Mouse (Mus musculus) neural tube, embryonic 14.5 days (tissue): ENCODE data around the gene Depdc5. TPM values are rescaled to one million over a fixed set of nuclear protein-coding genes. Genes with fewer than 3 reads are reported as not detected.
A peak's percentile ranks its signal among the peaks of the same experiment; 100 is the strongest.
"Not testable (repeated sequence)": the region's sequence is repeated elsewhere in the genome, so short reads cannot be mapped to it uniquely, and the experiment has no call there.

Experiments used
- ATAC-seq: fragments of 200-750 bp; cut with Nextera tagmentation; 2 replicates; pipeline ENCODE4 v1.8.0; 2017; ENCODE audit warnings: low read depth, mild to moderate bottlenecking, moderate TSS enrichment, moderate library complexity
- H3K27ac ChIP-seq: fragments of 300-500 bp; sonication (generic); 2 replicates; pipeline ENCODE4 v1.5.1; 2014; ENCODE audit warnings: low read depth, mild to moderate bottlenecking, control low read depth, low read length, moderate library complexity, mixed read lengths
- H3K27me3 ChIP-seq: fragments of 300-500 bp; sonication (generic); 2 replicates; pipeline ENCODE4 v1.6.1; 2014; ENCODE audit warnings: low read length; ENCODE audit not compliant: control insufficient read depth, insufficient read depth
- H3K36me3 ChIP-seq: fragments of 300-500 bp; sonication (generic); 2 replicates; pipeline ENCODE4 v1.6.1; 2014; ENCODE audit warnings: low read length, mixed read lengths; ENCODE audit not compliant: control insufficient read depth, insufficient read depth
- H3K4me1 ChIP-seq: fragments of 300-500 bp; sonication (generic); 2 replicates; pipeline ENCODE4 v1.6.1; 2014; ENCODE audit warnings: low read length; ENCODE audit not compliant: control insufficient read depth, insufficient read depth
- H3K4me2 ChIP-seq: fragments of 300-500 bp; sonication (generic); 2 replicates; pipeline ENCODE4 v1.6.1; 2014; ENCODE audit warnings: mild to moderate bottlenecking, low read depth, low read length, control low read depth
- H3K4me3 ChIP-seq: fragments of 300-500 bp; sonication (generic); 2 replicates; pipeline ENCODE4 v1.5.1; 2014; ENCODE audit warnings: low read depth, low read length, control low read depth, mixed read lengths
- H3K9ac ChIP-seq: fragments of 300-500 bp; sonication (generic); replicated peaks from 2 replicates; pipeline ENCODE4 v1.6.1; 2014; ENCODE audit warnings: low read depth, mild to moderate bottlenecking, control low read depth, low read length, mixed read lengths
- H3K9me3 ChIP-seq: fragments of 300-500 bp; sonication (generic); 2 replicates; pipeline ENCODE4 v1.6.1; 2016; ENCODE audit warnings: low read length; ENCODE audit not compliant: control insufficient read depth
- WGBS: fragments of 180-500 bp; shearing (Covaris S2); extraction: QIAGEN DNeasy Blood & Tissue Kit; methylation state at CpG from one replicate; pipeline ENCODE4 v1.1.7; 2014; 5-methylcytosine and 5-hydroxymethylcytosine counted together
- polyA plus RNA-seq: library from polyadenylated mRNA; unstranded; fragments of >200 nt; fragmentation: Nextera tagmentation; extraction: Ambion mirVana; gene quantifications from 2 replicates; pipeline ENCODE4 v1.2.1, GENCODE M21; 2014

Depdc5 gene
- polyA plus RNA-seq, 1 experiment from 2014 or later: 25.9 TPM

GRCm38 (mm10) chr5:33023337-33023736 lies 159.8 kb downstream of the Depdc5 start:
- no peaks in the 10 kb centered on the region for H3K27me3 ChIP-seq
- peaks cover 3% of the 10 kb centered on the region; the same call in 1 of the 2 replicates for H3K36me3 ChIP-seq
- H3K4me1 ChIP-seq: peaks cover 40% of the 10 kb centered on the region
- ATAC-seq: no peak
- H3K9ac ChIP-seq: no peak overlapping the region
- no peak overlapping the region for H3K27ac ChIP-seq
- H3K4me2 ChIP-seq: no peak overlapping the region
- 95% methylated on average over 4 of the region's 4 CpGs for WGBS
- no peak overlapping the region for H3K4me3 ChIP-seq
- no peaks in the 10 kb centered on the region for H3K9me3 ChIP-seq

GRCm38 (mm10) chr5:33024474-33024873 lies 161.0 kb downstream of the Depdc5 start:
- no peak overlapping the region for H3K27ac ChIP-seq
- H3K4me3 ChIP-seq: no peak overlapping the region
- no peaks in the 10 kb centered on the region for H3K27me3 ChIP-seq
- H3K9me3 ChIP-seq: no peaks in the 10 kb centered on the region
- WGBS: 73% methylated on average over 5 of the region's 5 CpGs
- no peak for ATAC-seq
- no peak overlapping the region for H3K9ac ChIP-seq
- peaks cover 3% of the 10 kb centered on the region; the same call in 1 of the 2 replicates for H3K36me3 ChIP-seq
- peaks cover 40% of the 10 kb centered on the region for H3K4me1 ChIP-seq
- no peak overlapping the region for H3K4me2 ChIP-seq

- H3K27me3 ChIP-seq: no peaks in the 10 kb centered on the region
- no peaks in the 10 kb centered on the region for H3K9me3 ChIP-seq
- no peak overlapping the region for H3K27ac ChIP-seq
- H3K9ac ChIP-seq: no peak overlapping the region
- ATAC-seq: no peak
- 83% methylated on average over 2 of the region's 2 CpGs for WGBS
- no peak overlapping the region for H3K4me2 ChIP-seq
- H3K4me1 ChIP-seq: peaks cover 21% of the 10 kb centered on the region
- H3K36me3 ChIP-seq: 0 out of 2 replicates have a peak, but pooled peaks cover 3% of the 10 kb centered on the region
- H3K4me3 ChIP-seq: no peak overlapping the region
Observed at GRCm38 (mm10) chr5:33028656-33029055, 165.2 kb downstream of the Depdc5 start.

GRCm38 (mm10) chr5:33030425-33031175 lies 167.1 kb downstream of the Depdc5 start:
- no peak overlapping the region for H3K4me3 ChIP-seq
- ATAC-seq: peak; percentile 78
- H3K9me3 ChIP-seq: no peaks in the 10 kb centered on the region
- no peaks in the 10 kb centered on the region for H3K27me3 ChIP-seq
- peaks cover 13% of the 10 kb centered on the region for H3K4me1 ChIP-seq
- H3K27ac ChIP-seq: no peak overlapping the region
- 49% methylated on average over 4 of the region's 4 CpGs for WGBS
- no peak overlapping the region for H3K4me2 ChIP-seq
- H3K36me3 ChIP-seq: no peaks in the 10 kb centered on the region
- H3K9ac ChIP-seq: no peak overlapping the region

GRCm38 (mm10) chr5:33032036-33032773 lies 168.7 kb downstream of the Depdc5 start:
- Histone ChIP-seq H3K9ac (no peak overlapping the region), H3K36me3 (no peaks in the 10 kb centered on the region), H3K27me3 (no peaks in the 10 kb centered on the region), H3K4me1 (peaks cover 13% of the 10 kb centered on the region), H3K27ac (no peak overlapping the region), H3K4me3 (no peak overlapping the region), H3K9me3 (no peaks in the 10 kb centered on the region), H3K4me2 (no peak overlapping the region)
- 82% methylated on average over 10 of the region's 10 CpGs for WGBS
- no peak for ATAC-seq

GRCm38 (mm10) chr5:33033121-33033520 lies 169.6 kb downstream of the Depdc5 start:
- Histone ChIP-seq H3K27me3 (no peaks in the 10 kb centered on the region), H3K9me3 (no peaks in the 10 kb centered on the region), H3K27ac (no peak overlapping the region), H3K36me3 (no peaks in the 10 kb centered on the region), H3K4me1 (peaks cover 13% of the 10 kb centered on the region), H3K4me2 (no peak overlapping the region), H3K9ac (no peak overlapping the region), H3K4me3 (no peak overlapping the region)
- 0% methylated on average over 4 of the region's 4 CpGs for WGBS
- peak; percentile 80; the same call in 1 of the 2 replicates for ATAC-seq

- not testable (repeated sequence) for H3K27me3 ChIP-seq, H3K9ac ChIP-seq, H3K4me3 ChIP-seq, H3K36me3 ChIP-seq, H3K27ac ChIP-seq, H3K9me3 ChIP-seq, ATAC-seq, H3K4me2 ChIP-seq
- 52% methylated on average over 8 of the region's 8 CpGs for WGBS
- peaks cover 13% of the 10 kb centered on the region for H3K4me1 ChIP-seq
Observed at GRCm38 (mm10) chr5:33033633-33034032, 170.1 kb downstream of the Depdc5 start.

- Histone ChIP-seq H3K4me1 (peaks cover 13% of the 10 kb centered on the region), H3K9me3 (no peaks in the 10 kb centered on the region), H3K36me3 (no peaks in the 10 kb centered on the region), H3K4me2 (no peak overlapping the region), H3K27ac (no peak overlapping the region), H3K4me3 (no peak overlapping the region), H3K9ac (no peak overlapping the region), H3K27me3 (no peaks in the 10 kb centered on the region)
- ATAC-seq: 0 out of 2 replicates have a peak, but pooled peaks have one; percentile 19
- WGBS: 30% methylated on average over 7 of the region's 7 CpGs
Observed at GRCm38 (mm10) chr5:33034100-33034499, 170.6 kb downstream of the Depdc5 start.

- no peaks in the 10 kb centered on the region for H3K36me3 ChIP-seq
- H3K27me3 ChIP-seq: no peaks in the 10 kb centered on the region
- no peak overlapping the region for H3K4me3 ChIP-seq
- no peak overlapping the region for H3K4me2 ChIP-seq
- H3K9ac ChIP-seq: no peak overlapping the region
- 43% methylated on average over 3 of the region's 3 CpGs for WGBS
- no peak overlapping the region for H3K27ac ChIP-seq
- ATAC-seq: no peak
- no peaks in the 10 kb centered on the region for H3K9me3 ChIP-seq
- peaks cover 16% of the 10 kb centered on the region for H3K4me1 ChIP-seq
Observed at GRCm38 (mm10) chr5:33034916-33035315, 171.4 kb downstream of the Depdc5 start.
